Mouse (Mus musculus) mesoderm, embryonic 11.5 days (tissue): ENCODE data around the gene Slc30a9.

ENCODE experiments used
- DNase-seq: peaks from one replicate; pipeline ENCODE4 v3.0.0-alpha.2; 2012; ENCODE audit warnings: low read depth, low spot score

Gene Slc30a9

DNA sequence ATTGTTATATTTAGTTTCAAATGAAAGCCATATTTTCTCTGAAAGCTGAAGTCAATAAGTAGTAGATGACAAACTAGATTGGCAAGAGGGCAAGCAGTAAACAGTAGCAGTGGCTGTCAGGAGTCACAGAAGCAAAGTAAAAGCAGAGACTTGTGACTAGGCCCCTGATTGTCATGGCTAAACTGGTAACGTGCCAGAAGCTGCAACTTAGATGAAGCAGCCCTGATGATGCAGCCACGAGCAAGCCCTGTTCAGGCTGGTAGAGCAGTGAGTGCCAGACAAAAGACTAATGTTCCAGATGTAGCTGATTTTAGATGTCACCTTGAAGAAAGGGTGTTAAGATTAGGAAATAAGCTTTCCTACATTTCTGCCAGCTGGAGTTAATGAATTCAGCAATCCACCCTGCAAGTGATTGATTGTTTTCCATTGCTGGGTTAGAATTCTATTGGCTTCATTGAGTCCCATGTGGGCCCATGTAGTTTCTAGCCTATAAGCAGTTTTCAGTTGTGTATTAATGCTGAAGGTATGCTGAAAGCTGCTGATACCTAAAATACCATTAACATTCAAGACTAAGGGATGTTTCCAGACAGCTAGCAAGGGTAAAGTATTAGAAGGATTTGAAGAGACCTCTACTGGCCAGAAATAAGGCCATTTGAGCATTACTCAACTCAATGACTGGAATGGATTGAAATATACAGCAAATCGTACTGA, 5.2 kb downstream of the Slc30a9 start:
- no peak for DNase-seq

DNA sequence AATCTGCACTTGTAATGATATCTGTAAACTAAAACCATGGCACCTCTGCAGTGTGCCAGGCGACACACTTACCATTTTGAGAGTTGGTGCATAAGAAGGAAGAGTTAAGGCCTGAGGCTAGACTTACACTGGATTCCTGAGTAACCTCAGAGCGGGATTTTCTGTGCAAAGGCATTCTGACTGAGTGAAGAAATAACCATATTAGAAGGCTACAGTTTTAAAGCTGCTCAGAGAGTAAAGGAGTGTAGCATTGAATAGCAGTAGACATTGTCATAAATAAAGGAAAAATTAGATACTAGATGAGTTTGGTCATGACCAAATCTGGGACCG, 5.7 kb downstream of the Slc30a9 start:
- no peak for DNase-seq

DNA sequence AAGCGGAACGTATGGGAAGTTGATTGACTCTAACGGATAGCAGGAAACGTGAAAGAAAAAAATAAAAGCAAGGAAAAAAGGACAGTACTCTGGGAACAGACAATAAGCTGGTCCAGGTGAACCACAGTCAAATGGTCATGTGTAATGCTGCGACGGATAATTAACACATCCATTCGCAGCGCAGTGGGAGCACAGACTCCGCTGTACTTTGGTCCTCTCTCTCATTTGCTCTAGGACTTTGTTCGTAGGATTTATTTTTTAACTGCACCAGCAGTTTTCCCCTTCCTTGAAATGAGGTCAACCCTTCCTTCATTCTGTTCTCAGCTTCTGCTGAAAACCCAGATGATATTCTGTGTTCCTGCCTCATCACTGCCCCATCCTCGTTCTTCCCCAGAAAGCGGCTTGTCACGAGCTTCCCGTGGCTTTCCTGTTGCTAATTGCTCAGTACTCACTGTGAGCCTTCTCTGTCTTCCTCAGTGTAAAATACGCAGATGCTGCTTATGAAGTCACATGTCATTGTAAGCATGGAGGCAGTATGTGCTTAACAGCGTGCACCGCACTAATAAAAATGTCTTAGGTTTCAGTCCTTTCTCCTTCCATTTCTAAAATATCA, 15.0 kb downstream of the Slc30a9 start:
- no peak for DNase-seq

DNA sequence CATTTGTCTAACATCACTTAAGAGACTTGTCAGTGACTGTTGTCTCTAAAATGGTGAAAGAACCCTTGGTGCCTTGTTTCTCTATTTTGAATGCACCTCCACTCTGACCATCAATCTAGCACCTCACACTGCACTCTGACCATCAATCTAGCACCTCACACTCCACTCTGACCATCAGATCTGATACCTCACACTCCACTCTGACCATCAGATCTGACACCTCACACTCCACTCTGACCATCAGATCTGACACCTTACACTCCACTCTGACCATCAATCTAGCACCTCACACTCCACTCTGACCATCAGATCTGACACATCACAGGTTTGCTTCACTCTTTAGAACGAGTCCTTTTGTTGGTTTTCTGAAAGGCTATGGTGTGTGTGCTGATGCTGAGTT, 17.3 kb downstream of the Slc30a9 start:
- DNase-seq, result no peak

DNA sequence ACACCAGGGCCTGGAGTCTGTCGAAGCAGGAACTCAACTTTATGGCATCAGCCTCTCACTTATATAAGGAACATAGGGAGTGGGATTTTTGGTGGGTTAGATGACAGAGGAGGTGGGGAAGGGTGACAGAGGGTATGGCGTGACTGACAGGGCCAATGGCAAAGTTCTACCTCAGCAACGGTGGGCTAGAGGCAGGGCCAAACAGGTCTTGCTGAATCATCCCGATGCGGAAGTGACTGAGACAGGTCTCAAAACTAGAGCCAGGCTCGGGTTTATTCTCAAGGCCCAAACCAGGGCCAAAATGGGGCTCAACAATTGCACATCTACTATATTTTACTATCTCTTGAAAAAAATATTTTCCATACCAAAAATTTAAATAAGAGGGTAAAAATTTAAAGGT, 34.1 kb downstream of the Slc30a9 start:
- DNase-seq, result no peak

DNA sequence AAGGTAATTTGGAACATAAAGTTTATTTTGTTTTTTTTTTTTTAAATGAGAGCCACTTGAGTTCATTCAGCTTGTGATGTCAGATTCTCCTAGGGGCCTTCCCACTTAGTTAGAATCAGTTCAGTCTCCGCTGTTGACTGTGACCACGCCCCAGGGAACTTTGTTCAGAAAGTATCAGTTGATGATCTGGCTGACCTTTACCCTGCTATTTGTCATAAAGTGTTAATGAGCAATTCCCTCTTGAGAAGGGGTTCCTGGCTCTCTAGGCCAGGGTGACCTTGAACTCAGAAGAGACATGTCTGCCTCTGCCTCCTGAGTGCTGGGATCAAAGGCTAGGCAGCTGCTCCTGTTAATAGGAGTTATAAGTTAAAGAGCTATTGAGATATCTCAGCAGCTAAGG, 40.3 kb downstream of the Slc30a9 start:
- DNase-seq, result no peak

DNA sequence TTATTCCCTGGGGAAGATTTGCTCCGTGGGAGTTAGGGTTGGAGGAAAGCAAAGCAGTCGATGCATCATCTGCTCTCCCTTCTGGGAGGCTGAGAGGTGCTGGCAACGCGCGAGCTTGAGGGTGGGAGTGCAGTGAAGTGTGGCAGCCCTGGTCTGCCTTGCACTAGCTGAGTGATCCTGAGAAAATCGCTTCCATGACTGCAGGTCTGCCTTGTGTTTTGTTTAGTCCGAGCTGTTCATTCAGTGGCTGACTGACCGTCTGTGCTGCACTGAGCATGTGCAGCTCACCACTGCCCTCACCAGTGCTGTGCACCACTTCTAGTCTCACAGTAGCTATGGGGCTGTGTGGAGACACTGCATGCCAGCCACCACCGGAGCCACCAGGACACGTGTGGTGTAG, 42.2 kb downstream of the Slc30a9 start:
- no peak for DNase-seq

DNA sequence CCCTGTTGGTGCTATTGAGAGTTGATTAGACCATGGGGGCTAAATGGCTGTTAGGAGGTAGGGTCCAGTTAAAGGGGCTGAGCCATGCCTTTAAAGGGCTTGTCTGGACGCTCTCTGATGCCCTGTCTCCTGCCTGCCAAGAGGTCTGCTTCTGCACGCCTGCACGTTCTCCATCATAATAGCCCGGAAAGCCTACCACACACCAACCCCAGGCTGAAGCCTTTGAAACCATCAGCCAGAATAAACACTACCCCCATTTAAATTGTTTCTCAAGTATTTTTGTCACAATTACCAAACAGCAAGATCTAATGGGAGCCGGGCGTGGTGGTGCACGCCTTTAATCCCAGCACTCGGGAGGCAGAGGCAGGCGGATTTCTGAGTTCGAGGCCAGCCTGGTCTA, 55.6 kb downstream of the Slc30a9 start:
- DNase-seq, result no peak

DNA sequence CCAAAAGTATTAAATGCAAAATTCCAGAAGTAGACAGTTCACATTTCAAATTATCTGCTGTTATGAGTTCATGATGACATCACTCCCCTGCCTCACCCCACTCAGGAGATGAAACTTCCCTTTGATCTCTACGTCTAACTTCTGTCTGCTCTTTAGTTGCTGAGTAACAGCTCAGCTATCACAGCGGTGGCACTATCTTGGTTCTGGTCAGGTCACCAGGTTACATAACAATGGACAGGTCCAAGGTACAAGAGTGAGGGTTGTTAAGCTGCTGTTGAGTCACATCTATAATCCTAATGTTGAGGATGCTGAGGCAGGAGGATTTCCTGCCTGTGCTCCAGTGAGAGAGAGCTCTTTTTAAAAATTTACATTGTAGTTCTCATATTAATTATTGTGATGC, 56.2 kb downstream of the Slc30a9 start:
- DNase-seq, result no peak

DNA sequence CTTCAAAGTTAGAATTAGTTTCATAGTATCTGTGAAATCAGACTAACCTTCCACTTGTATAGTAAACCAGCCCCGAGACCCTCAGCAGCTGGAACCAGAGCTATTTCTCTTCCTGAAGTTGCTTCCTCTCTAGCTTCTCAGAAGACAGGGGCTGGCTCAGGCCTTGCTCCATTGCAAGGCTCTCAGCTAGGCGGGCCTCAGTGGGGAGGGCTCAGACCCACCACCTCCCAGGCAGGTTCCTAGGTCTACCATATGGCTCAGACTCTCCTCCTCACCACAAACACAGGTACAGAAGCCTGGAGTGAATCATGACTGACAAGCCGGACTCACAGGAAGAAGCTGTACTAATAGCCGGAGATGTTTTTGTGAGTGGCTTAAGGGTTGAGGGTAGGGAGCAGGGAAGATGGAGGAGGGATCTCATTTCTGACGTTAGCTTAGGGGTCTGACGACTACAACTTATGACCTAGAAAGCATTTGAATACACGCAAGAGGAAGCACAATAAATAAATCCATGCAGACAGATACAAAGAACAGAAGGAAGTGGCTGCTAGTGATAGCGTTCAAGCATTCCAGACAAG, 70.4 kb downstream of the Slc30a9 start:
- no peak for DNase-seq

DNA sequence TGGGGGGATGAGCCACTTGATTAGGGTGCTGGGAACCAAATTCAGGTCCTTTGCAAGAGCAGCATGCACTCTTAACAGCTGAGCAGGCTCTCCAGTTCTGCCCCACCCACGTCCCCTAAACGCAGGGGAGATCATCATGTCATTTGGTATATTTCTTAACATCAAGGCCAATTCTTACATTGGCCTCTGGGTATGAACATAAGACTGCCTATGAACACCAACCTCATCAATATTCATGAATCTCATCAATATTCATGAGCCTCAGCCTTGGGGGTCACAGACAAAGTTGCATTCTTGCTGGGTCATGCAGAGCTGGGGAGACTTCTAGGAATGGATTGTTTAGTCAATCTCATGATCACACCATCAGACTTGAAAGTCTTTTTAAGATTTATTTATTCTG, 74.9 kb downstream of the Slc30a9 start:
- peak; percentile 58 for DNase-seq

DNA sequence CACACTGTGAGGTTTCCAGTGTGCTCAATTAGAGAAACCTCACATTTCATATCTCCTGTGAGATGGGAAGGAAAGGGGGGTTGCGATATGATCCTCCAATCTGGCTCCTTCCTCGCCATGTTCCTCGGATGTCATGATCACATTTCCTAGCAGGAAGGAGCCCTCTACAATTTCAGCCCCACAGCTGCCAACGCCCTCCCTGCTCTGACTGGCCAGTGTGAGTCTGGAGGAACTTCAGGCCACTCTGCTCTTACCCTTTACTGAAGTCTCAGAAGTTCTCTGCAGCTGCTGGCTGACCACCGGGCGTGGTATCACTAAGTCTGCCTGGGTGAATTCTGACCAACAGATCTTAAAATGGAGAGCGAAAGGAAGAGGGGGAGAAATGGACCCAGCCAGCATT, 75.8 kb downstream of the Slc30a9 start:
- no peak for DNase-seq

DNA sequence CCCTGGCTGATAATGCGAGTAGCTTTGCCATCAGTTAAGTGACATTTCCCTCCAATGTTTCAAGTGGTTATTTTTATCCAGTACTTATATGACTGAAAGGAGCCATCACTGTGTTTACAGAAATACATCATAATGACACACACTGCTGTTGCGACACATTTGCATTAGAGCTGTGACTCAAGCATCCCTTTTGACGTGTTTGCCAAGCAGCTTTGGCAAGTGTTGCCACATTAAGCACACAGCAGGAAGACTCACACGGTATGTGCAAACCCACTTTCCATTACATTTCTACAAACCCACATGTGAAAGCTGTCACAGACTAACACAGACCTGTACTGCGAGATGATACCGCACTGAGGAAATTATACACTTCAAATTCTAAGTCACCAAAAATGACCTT, 87.2 kb downstream of the Slc30a9 start:
- DNase-seq, result no peak

DNA sequence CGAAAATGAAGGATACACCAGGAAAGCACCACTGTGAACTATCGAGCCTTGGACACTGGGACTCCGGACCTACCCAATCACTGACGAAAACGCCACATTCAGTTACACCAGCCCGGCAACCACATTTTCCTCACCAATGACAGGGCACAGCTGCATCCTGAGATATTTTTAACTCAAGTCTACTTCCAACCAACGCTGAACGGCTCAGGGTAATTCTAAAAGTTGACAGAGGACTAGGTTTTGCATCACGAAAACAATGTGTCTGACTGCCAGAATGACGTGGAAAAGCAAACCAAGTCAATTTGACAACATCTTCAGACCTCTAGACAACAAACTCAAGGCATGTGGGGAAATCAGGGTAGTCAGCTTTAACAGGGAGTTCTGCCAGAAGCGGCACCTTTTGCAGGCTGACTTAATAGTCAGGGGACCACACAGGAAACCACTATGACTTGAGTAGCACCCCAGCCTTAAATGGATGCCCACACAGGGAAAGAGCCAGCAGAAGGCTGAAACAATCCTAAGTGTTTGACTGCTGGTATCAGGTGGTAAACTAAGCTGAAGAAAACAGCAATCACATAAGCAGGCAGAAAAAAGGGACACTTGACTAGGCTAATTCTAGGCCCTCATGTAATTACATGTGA, 88.6 kb downstream of the Slc30a9 start:
- no peak for DNase-seq

DNA sequence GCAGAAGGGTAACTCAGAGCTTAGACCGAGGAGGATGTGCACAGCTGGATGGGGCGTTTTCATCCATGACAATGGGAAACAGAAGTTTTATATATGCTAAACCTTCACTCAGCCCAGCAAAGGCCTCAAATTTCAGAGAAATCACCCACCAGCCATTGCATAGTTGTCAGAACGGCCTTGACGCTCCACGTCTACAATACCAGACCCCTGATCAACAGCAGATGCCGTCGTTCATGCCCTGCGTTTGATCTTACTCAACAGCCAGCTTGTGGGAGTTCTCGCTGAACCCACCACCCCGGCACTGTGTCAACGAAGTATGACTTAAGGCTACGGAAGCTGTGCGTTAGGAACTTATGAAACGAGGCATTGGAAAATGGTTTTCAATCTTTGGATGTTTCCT, 90.4 kb downstream of the Slc30a9 start:
- DNase-seq, result no peak

DNA sequence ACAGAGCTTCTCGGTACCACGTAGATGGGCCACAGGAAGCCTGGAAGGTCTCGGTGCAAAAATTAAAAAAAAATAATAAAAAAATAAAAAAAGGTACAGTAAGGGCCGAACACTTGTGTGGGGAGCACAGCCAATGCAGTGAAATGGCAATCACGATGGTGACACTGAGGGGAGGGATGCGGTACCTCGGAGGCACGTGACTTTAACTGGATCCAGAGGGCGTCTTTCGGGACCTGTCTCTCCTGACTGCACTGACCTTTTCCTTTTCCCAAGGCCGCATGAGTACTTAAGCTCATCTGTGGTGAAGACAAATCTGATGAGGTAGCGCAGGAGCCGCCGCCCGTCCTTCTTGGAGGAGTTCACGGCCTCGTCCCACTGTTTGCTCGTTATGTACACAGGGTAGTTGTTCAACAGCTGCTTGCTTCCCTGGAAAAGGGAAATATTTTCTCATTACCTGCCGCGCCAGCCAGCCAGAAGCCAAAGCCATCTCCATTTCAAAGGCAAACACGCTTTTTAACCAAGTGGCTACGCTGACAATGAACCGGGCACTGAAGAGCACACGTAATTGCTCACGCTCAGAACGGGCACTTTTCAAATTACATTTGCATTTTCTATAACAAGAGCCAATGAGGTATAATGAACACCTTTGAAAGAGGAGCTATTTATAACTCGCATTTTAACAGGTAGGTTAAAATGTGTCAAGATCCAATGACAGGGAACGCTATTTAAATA, 93.3 kb downstream of the Slc30a9 start:
- DNase-seq, result no peak

DNA sequence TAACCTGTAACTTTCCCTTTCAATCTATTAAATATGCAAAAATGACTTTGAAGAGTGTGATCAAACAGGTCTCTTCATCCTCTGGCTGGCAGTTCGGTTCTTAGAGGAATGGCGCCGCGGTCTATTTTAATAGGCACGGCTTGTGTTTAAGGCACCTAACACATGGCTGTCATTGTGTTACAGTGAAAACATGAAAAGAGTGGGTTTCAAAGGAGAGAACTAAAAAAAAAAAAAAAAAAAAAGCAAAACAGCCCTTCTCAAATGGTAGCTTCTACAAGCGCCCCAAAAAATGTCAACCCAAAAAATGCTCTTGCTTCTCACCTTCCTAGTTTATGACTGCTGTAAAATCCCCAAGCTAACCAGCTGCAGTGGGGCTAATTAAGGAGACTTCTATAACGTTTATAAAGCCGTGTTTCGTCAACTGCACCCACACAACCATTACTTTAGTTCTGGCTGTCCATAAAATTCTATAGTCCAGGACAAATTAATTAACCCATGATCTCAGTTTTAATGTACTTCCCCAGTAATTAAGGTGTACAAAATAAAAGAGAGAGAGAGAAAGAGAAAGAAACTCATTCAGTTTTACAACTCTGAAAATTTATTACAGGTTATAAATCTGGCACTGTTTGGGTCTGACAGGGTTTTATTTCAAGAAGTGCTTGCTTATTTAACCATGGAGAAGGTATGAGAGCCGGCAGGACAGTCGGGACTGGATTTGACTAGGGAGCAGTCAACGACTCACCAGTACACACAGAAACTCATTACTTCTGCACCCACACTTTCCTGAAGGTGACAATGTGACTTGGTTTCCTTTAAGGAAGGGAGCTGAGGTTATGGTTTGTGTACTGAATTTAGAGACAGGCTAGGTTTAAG, 94.1 kb downstream of the Slc30a9 start:
- no peak for DNase-seq

DNA sequence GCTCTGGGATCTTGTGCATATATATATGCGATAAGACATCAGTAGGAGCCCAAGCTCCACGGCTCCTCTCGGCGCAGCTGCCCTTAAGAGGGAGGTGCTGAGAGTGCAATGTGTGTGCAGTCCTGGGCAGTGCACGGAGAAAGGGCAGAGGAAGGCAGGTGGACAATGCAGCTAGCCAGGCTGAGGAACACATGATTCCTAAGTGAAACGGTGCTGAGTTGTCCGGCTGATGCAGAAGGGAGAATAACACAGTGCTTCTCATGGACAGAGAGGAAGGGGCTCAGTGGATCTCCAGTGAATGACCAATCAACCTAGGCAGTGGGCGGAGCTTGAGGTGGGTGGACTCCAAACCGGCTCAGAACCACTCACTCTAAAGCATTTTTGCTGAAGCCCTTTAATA, 94.9 kb downstream of the Slc30a9 start:
- no peak for DNase-seq

DNA sequence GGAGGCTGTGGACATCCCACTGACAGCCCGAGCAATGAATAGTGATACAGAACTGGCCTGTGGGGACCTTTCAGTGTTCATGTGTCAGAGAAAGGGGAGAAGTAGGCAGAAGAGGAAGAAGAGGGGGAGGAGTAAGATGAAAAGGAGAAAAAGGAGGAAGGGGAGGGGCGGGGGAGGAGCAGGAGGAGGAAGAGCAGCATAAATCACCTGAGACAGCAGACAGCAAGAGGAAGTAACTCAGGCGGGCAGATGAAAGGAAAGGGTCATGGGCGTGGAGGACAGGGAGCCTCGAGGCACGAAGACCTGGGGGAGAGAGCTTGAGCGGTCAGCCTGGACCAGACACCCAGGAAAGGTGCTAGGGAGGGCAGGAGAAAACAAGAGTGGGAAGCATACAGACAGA, 97.6 kb downstream of the Slc30a9 start:
- no peak for DNase-seq

DNA sequence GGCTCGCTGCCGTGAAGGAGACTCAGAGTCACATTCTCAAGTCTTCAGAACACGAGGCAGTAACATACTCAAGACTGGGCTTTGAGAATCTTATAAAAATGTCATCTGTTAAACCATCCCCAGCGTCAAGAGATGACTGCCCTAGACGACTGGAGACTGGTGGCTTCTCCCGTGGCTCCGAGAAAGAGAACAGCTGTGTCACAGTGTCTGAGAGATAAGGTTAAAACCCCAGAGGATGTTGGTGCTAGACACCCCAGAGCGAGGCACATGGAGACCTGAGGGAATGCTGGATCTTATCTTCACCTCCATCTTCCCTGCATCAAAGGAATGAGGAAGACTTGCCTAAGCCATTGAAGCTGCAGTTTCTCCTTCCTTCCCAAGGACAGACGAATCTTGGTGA, 98.2 kb downstream of the Slc30a9 start:
- DNase-seq, result no peak
